Mouse (Mus musculus): ENCODE measurements around the gene Clcn6.

Clcn6 gene

DNA sequence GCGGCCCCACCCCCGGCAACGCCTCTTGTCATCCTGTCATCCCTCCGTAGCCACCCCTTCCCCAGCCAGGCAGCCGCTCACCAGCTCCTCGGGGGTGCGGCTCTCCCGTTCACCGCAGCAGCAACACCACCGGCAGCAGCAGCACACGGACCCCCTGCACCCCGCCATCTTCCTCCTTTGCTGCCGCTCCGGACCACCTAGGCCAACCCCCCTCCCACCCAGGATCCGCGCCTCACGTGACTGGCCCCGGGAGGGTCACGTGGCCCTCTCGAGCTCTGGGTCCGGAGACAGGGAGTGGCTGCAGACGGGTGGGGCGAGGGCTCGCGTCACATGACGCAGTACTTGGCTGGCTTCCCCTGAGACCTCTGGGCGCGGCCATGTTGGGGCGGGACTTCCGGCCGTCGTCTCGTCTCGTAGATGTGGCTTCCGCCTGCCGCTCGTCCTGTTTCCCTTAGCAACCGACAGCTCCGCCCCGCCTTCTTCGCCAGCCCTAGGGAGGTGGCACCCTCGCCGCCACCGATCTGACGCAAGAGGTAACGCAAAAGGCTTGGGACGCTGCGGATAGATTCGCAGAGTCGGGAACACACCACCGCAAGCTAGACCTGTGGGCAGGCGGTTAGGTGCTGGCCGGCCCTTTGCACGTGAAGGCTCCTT is at the start of gene Clcn6, which contains the start of gene Mthfr:
Gene Clcn6, minus strand, starts transcription at position 222 of the 654 bp plus-strand sequence.
Gene Mthfr, plus strand, starts transcription at position 478 of the 654 bp plus-strand sequence.
- DNase-seq (ENCODE audit: low read depth, low spot score), result peak; percentile 98

GRCm38 (mm10) chr4:148087907-148088527 is 49.4 kb upstream of the Clcn6 start, which contains the start of gene Agtrap:
Gene Agtrap (minus strand): TSS chr4:148088031.
- DNase-seq (ENCODE audit: low read depth, low spot score), result peak; percentile 82

- DNase-seq (ENCODE audit: low read depth, low spot score), result no peak
Measured at GRCm38 (mm10) chr4:148087091-148087906, 48.7 kb upstream of the Clcn6 start.

GRCm38 (mm10) chr4:148085907-148086305 is 47.3 kb upstream of the Clcn6 start:
- no peak for DNase-seq (ENCODE audit: low read depth, low spot score)

- DNase-seq (ENCODE audit: low read depth, low spot score), result no peak
Measured at GRCm38 (mm10) chr4:148085131-148085906, 46.7 kb upstream of the Clcn6 start.

- no peak for DNase-seq (ENCODE audit: low read depth, low spot score)
Measured at GRCm38 (mm10) chr4:148084261-148084714, 45.7 kb upstream of the Clcn6 start.

- no peak for DNase-seq (ENCODE audit: low read depth, low spot score)
Measured at GRCm38 (mm10) chr4:148083176-148083899, 44.7 kb upstream of the Clcn6 start.

DNA sequence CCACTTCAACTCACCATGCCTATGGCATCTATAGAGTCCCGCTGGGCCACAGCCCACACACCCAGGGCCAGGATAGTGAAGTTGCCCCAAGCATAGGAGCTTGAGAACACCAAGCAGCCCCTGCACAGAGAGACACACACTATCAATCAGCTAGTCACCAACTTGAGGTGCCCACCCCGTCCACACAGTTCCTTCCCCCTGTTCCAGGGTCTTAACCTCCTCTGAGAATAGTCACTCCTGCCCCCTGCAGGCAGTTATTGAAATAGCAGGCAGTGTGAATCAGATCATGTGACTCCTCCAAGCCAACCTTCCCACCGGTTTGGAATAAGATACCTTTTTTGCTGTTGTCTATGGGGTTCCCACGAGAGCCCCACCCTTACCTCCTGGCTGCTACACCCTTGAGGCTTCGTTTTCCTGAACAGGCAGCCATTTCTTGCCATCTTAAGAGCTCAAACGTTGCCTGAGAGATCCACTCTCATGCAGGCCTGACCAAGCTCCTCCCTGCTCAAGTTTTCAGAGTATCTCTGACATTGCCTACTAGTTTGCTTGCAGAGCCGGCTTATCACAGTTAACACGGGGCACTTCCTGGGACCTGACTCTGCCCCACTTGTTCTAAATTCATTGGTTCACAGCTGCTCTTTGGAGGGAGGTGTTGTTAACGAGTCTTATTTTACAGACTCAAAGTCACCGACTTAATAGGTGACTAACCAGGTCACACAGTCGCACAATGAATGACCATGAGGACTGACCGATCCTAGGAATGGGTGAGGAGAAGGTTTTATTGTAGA is 43.8 kb upstream of the Clcn6 start:
- DNase-seq (ENCODE audit: low read depth, low spot score), result no peak

GRCm38 (mm10) chr4:148081201-148081600 is 42.6 kb upstream of the Clcn6 start:
- DNase-seq (ENCODE audit: low read depth, low spot score), result no peak

- DNase-seq (ENCODE audit: low read depth, low spot score), result no peak
Measured at GRCm38 (mm10) chr4:148080597-148080973, 42.0 kb upstream of the Clcn6 start.

- no peak for DNase-seq (ENCODE audit: low read depth, low spot score)
Measured at GRCm38 (mm10) chr4:148079944-148080596, 41.4 kb upstream of the Clcn6 start.

DNA sequence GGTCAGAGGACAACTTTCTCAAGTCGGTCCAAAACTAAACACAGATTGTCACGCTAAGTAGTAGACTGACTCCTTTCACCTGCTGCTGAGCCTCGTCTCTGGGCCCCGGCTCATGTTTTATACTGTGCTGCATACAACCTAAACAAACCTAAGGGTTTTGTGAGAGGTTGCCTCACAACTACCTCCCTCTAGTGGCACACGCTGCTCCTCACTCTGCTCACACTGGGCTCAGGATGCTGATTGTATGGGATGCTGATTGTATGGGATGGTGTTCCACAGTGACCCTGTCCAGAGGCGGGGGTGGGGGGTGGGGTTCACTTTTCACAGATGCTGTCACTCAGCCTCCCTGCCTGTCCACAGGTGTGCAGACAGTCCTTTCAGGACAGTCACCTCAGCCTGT is 40.6 kb upstream of the Clcn6 start:
- no peak for DNase-seq (ENCODE audit: low read depth, low spot score)

- no peak for DNase-seq (ENCODE audit: low read depth, low spot score)
Measured at GRCm38 (mm10) chr4:148075881-148076280, 37.3 kb upstream of the Clcn6 start.

DNA sequence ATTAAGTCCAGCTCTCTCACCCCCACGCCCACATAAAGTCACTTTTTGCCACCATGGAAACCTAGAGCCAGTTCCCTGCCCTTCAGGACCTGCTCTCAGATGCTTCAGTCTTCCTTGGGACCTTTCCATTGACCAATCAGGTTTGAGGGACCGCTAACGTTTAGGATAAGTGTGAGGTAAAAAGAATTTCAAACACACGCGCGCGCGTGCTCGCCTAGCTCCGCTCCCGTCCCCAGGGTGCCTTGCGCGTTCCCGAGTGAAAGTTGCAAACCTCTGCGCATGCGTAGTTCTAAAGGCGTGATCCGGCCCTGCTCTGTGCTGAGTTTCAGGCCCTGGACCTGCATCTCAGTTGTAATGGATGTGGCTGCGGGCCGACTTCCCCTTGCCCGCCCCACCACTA is 36.6 kb upstream of the Clcn6 start:
- no peak for DNase-seq (ENCODE audit: low read depth, low spot score)

DNA sequence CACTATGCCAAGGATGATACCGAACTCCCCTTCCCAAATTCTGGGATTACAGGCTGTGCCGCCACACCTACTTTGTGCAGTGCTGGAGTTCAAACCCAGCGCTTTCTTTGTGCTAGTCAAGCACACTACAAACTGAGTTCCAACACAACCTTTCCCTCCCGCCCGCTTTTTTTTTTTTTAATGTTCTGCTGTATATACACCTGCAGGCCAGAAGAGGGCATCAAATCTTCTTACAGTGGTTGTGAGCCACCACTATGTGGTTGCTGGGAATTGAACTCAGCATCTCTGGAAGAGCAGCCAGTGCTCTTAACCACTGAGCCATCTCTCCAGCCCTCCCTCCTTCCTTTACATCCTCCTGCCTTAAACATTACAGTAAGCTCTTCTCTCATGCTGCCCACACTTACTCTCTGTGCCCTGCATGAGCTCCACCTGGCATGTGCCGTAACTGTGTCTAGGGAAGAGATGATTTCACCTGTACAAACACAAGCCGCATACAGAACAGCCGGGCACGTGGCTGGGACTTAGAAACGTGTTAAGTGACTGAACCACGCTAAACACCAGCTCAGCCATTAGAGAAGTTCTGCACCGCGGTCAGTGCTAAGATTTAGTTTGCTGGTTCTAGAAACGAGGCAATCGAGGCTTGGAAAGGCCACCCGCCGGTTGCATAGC is 36.0 kb upstream of the Clcn6 start:
- DNase-seq (ENCODE audit: low read depth, low spot score), result no peak

GRCm38 (mm10) chr4:148071508-148071907 is 32.9 kb upstream of the Clcn6 start:
- DNase-seq (ENCODE audit: low read depth, low spot score), result no peak

GRCm38 (mm10) chr4:148069602-148070218 is 31.1 kb upstream of the Clcn6 start:
- DNase-seq (ENCODE audit: low read depth, low spot score), result no peak

GRCm38 (mm10) chr4:148067346-148067745 is 28.7 kb upstream of the Clcn6 start:
- DNase-seq (ENCODE audit: low read depth, low spot score), result no peak

GRCm38 (mm10) chr4:148066401-148066744 is 27.8 kb upstream of the Clcn6 start:
- no peak for DNase-seq (ENCODE audit: low read depth, low spot score)
